Mouse (Mus musculus) retina, postnatal 1 day (tissue): Measurements from ENCODE around the gene Ankrd11.
"Not testable (repeated sequence)": the region's sequence is repeated elsewhere in the genome, so short reads cannot be mapped to it uniquely, and the experiment has no call there.

Source experiments
- DNase-seq: peaks from one replicate; pipeline ENCODE4 v3.0.0-alpha.2; 2012

Ankrd11 gene

GRCm38 (mm10) chr8:123039376-123040109 is 2.5 kb downstream of the Ankrd11 start:
- peak; percentile 73 for DNase-seq

GRCm38 (mm10) chr8:123038351-123038750 is 3.7 kb downstream of the Ankrd11 start:
- no peak for DNase-seq

- DNase-seq = no peak
These were observed 4.6 kb downstream of the Ankrd11 start for GRCm38 (mm10) chr8:123037487-123037886.

GRCm38 (mm10) chr8:123036956-123037355 is 5.1 kb downstream of the Ankrd11 start:
- DNase-seq = no peak

- no peak for DNase-seq
These were observed 7.9 kb downstream of the Ankrd11 start for GRCm38 (mm10) chr8:123034171-123034570.

- no peak for DNase-seq
These were observed 8.6 kb downstream of the Ankrd11 start for GRCm38 (mm10) chr8:123033431-123033830.

- peak; percentile 17 for DNase-seq
These were observed 9.3 kb downstream of the Ankrd11 start for GRCm38 (mm10) chr8:123032730-123033129.

GRCm38 (mm10) chr8:123031321-123031978 is 10.6 kb downstream of the Ankrd11 start:
- DNase-seq = no peak

- DNase-seq = not testable (repeated sequence)
These were observed 12.0 kb downstream of the Ankrd11 start for GRCm38 (mm10) chr8:123030091-123030490.

GRCm38 (mm10) chr8:123027786-123028185 is 14.3 kb downstream of the Ankrd11 start:
- DNase-seq = no peak

- DNase-seq = no peak
These were observed 16.1 kb downstream of the Ankrd11 start for GRCm38 (mm10) chr8:123025951-123026351.

- no peak for DNase-seq
These were observed 17.9 kb downstream of the Ankrd11 start for GRCm38 (mm10) chr8:123024226-123024625.

- DNase-seq = no peak
These were observed 19.4 kb downstream of the Ankrd11 start for GRCm38 (mm10) chr8:123022727-123023126.

- DNase-seq = no peak
These were observed 20.8 kb downstream of the Ankrd11 start for GRCm38 (mm10) chr8:123021259-123021658.

- DNase-seq = no peak
These were observed 21.2 kb downstream of the Ankrd11 start for GRCm38 (mm10) chr8:123020859-123021258.

- DNase-seq = no peak
These were observed 22.0 kb downstream of the Ankrd11 start for GRCm38 (mm10) chr8:123020084-123020483.

GRCm38 (mm10) chr8:123018484-123019164 is 23.5 kb downstream of the Ankrd11 start:
- no peak for DNase-seq

GRCm38 (mm10) chr8:123017143-123017542 is 24.9 kb downstream of the Ankrd11 start:
- no peak for DNase-seq

- DNase-seq = no peak
These were observed 27.0 kb downstream of the Ankrd11 start for GRCm38 (mm10) chr8:123015074-123015473.

GRCm38 (mm10) chr8:123014429-123014828 is 27.6 kb downstream of the Ankrd11 start:
- no peak for DNase-seq

GRCm38 (mm10) chr8:123011321-123011720 is 30.8 kb downstream of the Ankrd11 start:
- no peak for DNase-seq

- no peak for DNase-seq
These were observed 36.3 kb downstream of the Ankrd11 start for GRCm38 (mm10) chr8:123005805-123006204.

GRCm38 (mm10) chr8:123005328-123005727 is 36.7 kb downstream of the Ankrd11 start:
- DNase-seq = no peak
